Mouse (Mus musculus): ENCODE data around the gene Tmem114. TPM values are rescaled to one million over a fixed set of nuclear protein-coding genes. Genes with fewer than 3 reads are reported as not detected.
A peak's percentile ranks its signal among the peaks of the same experiment; 100 is the strongest.

Gene Tmem114
- 0.18 TPM in 1 of 2 replicates, not detected in the other for polyA plus RNA-seq (2015; fragmentation: Nextera tagmentation; extraction: Ambion mirVana)

GRCm38 (mm10) chr16:8424971-8425330, at the start of gene Tmem114:
TSS of gene Tmem114 (minus strand) at chr16:8425136.
- no peak for ATAC-seq (ENCODE audit: low FRiP score, low TSS enrichment)
- peak within 1 kb of the TSS; percentile 24 for H3K4me3 ChIP-seq (ENCODE audit: low read depth, low read length)
- TF ChIP-seq CTCF (IDR thresholded peaks at IDR 0.05; ENCODE audit: low read depth) (no peak), EP300 (optimal IDR thresholded peaks at IDR 0.05) (no peak)
- H3K9me3 ChIP-seq (ENCODE audit: control insufficient read depth, low read length), result no peaks in the 10 kb centered on the region
- no peak within 1 kb of the TSS for H3K9ac ChIP-seq (ENCODE audit: low read length)
- peak within 1 kb of the TSS; percentile 45 for H3K4me2 ChIP-seq (replicated peaks; ENCODE audit: low read depth)
- DNase-seq (ENCODE audit: low spot score), result peak; percentile 33
- peaks cover 5% of the 10 kb centered on the region; the same call in 1 of the 2 replicates for H3K27me3 ChIP-seq (ENCODE audit: control insufficient read depth, insufficient read depth, low read length)
- no peaks in the 10 kb centered on the region for H3K36me3 ChIP-seq (ENCODE audit: control insufficient read depth, insufficient read depth, low read length)
- H3K27ac ChIP-seq (replicated peaks), result no peak within 1 kb of the TSS
- under 1% methylated on average over 16 of the region's 16 CpGs for WGBS
- no peaks in the 10 kb centered on the region for H3K4me1 ChIP-seq (replicated peaks; ENCODE audit: control insufficient read depth, insufficient read depth)

GRCm38 (mm10) chr16:8470603-8471481, 45.9 kb upstream of the Tmem114 start, which contains the start of gene Mettl22:
TSS of gene Mettl22 (plus strand) at chr16:8470788.
- TF ChIP-seq EP300 (optimal IDR thresholded peaks at IDR 0.05), result no peak
- peak; percentile 48 for TF ChIP-seq CTCF (IDR thresholded peaks at IDR 0.05; ENCODE audit: low read depth)

DNA sequence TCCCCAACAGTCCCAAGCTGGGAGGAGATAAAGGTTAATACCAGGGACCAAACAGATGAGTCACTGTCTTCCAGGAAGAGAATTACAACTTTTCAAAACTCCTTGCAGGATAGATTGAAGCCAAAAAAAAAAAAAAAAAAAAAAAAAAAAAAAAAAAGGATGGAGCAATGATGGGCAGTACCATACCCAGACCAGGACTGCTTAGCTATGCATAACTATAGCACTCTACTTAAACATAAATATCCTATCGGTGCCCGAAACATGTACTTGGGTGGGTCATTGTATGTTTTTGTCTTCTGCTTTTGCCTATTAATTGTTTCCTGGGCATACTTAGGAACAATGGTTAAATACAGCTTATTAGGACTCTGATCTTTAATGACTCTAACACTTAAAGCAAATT, 45.2 kb upstream of the Tmem114 start:
- Histone ChIP-seq H3K4me3 (ENCODE audit: low read depth, low read length) (peak overlapping the region; percentile 68), H3K27ac (replicated peaks) (no peak overlapping the region), H3K4me1 (replicated peaks; ENCODE audit: control insufficient read depth, insufficient read depth) (no peaks in the 10 kb centered on the region), H3K9ac (ENCODE audit: low read length) (no peak overlapping the region), H3K27me3 (ENCODE audit: control insufficient read depth, insufficient read depth, low read length) (no peaks in the 10 kb centered on the region), H3K4me2 (replicated peaks; ENCODE audit: low read depth) (peak overlapping the region; percentile 84), H3K36me3 (ENCODE audit: control insufficient read depth, insufficient read depth, low read length) (no peaks in the 10 kb centered on the region), H3K9me3 (ENCODE audit: control insufficient read depth, low read length) (no peaks in the 10 kb centered on the region)
- ATAC-seq (ENCODE audit: low FRiP score, low TSS enrichment) (peak; percentile 27; the same call in 1 of the 2 replicates), DNase-seq (ENCODE audit: low spot score) (no peak)
- TF ChIP-seq CTCF (IDR thresholded peaks at IDR 0.05; ENCODE audit: low read depth), result no peak
- TF ChIP-seq EP300 (optimal IDR thresholded peaks at IDR 0.05), result no peak
- 73% methylated on average over 2 of the region's 2 CpGs for WGBS

More at GRCm38 (mm10) chr16:8470603-8471481, 45.9 kb upstream of the Tmem114 start, which contains the start of gene Mettl22:
- H3K4me3 ChIP-seq (ENCODE audit: low read depth, low read length), result peak within 1 kb of the TSS; percentile 68
- ATAC-seq (ENCODE audit: low FRiP score, low TSS enrichment) (peak; percentile 99), DNase-seq (ENCODE audit: low spot score) (peak; percentile 91)
- peak within 1 kb of the TSS; percentile 72 for H3K9ac ChIP-seq (ENCODE audit: low read length)
- no peaks in the 10 kb centered on the region for H3K36me3 ChIP-seq (ENCODE audit: control insufficient read depth, insufficient read depth, low read length)
- H3K9me3 ChIP-seq (ENCODE audit: control insufficient read depth, low read length), result no peaks in the 10 kb centered on the region
- peak within 1 kb of the TSS; percentile 86 for H3K27ac ChIP-seq (replicated peaks)
- H3K27me3 ChIP-seq (ENCODE audit: control insufficient read depth, insufficient read depth, low read length), result no peaks in the 10 kb centered on the region
- H3K4me2 ChIP-seq (replicated peaks; ENCODE audit: low read depth), result peak within 1 kb of the TSS; percentile 84
- no peaks in the 10 kb centered on the region for H3K4me1 ChIP-seq (replicated peaks; ENCODE audit: control insufficient read depth, insufficient read depth)
- WGBS, result under 1% methylated on average over 47 of the region's 48 CpGs

DNA sequence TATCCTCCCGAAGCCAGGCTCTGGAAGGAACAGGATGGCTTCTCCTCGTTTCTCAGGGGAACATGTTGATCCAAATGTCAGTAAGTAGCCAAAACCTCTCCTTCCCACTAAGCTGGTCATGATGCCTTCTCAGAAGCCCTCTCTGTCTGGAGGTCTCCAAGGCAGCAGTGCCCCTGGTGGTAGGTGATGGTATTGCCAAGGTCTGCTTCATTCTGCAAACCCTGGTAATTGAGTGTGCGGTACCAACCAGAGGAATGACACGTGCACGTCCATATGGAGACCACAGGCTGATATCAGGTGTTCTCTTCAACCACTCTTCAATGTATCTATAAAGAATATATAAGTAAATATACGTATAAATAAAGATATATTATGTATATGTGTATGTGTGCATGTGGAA, 34.2 kb upstream of the Tmem114 start:
- DNase-seq (ENCODE audit: low spot score) (peak; percentile 77), ATAC-seq (ENCODE audit: low FRiP score, low TSS enrichment) (no peak)
- H3K4me1 ChIP-seq (replicated peaks; ENCODE audit: control insufficient read depth, insufficient read depth), result no peaks in the 10 kb centered on the region
- H3K27ac ChIP-seq (replicated peaks), result no peak overlapping the region
- no peaks in the 10 kb centered on the region for H3K36me3 ChIP-seq (ENCODE audit: control insufficient read depth, insufficient read depth, low read length)
- whole genome bisulfite sequencing, result 31% methylated on average over 6 of the region's 6 CpGs
- TF ChIP-seq EP300 (optimal IDR thresholded peaks at IDR 0.05) (no peak), CTCF (IDR thresholded peaks at IDR 0.05; ENCODE audit: low read depth) (peak; percentile 90)
- H3K27me3 ChIP-seq (ENCODE audit: control insufficient read depth, insufficient read depth, low read length), result no peaks in the 10 kb centered on the region
- H3K4me2 ChIP-seq (replicated peaks; ENCODE audit: low read depth), result no peak overlapping the region
- no peak overlapping the region for H3K4me3 ChIP-seq (ENCODE audit: low read depth, low read length)
- H3K9me3 ChIP-seq (ENCODE audit: control insufficient read depth, low read length), result no peaks in the 10 kb centered on the region
- no peak overlapping the region for H3K9ac ChIP-seq (ENCODE audit: low read length)

GRCm38 (mm10) chr16:8458391-8458790, 33.5 kb upstream of the Tmem114 start:
- no peak overlapping the region for H3K9ac ChIP-seq (ENCODE audit: low read length)
- no peaks in the 10 kb centered on the region for H3K4me1 ChIP-seq (replicated peaks; ENCODE audit: control insufficient read depth, insufficient read depth)
- H3K27me3 ChIP-seq (ENCODE audit: control insufficient read depth, insufficient read depth, low read length), result no peaks in the 10 kb centered on the region
- DNase-seq (ENCODE audit: low spot score) (no peak), ATAC-seq (ENCODE audit: low FRiP score, low TSS enrichment) (no peak)
- no peaks in the 10 kb centered on the region for H3K36me3 ChIP-seq (ENCODE audit: control insufficient read depth, insufficient read depth, low read length)
- H3K9me3 ChIP-seq (ENCODE audit: control insufficient read depth, low read length), result no peaks in the 10 kb centered on the region
- no peak overlapping the region for H3K27ac ChIP-seq (replicated peaks)
- TF ChIP-seq CTCF (IDR thresholded peaks at IDR 0.05; ENCODE audit: low read depth) (no peak), EP300 (optimal IDR thresholded peaks at IDR 0.05) (no peak)
- H3K4me2 ChIP-seq (replicated peaks; ENCODE audit: low read depth), result no peak overlapping the region
- WGBS, result 85% methylated on average over 4 of the region's 4 CpGs
- no peak overlapping the region for H3K4me3 ChIP-seq (ENCODE audit: low read depth, low read length)

GRCm38 (mm10) chr16:8455221-8455620, 30.3 kb upstream of the Tmem114 start:
- Histone ChIP-seq H3K27me3 (ENCODE audit: control insufficient read depth, insufficient read depth, low read length) (no peaks in the 10 kb centered on the region), H3K9me3 (ENCODE audit: control insufficient read depth, low read length) (no peaks in the 10 kb centered on the region), H3K36me3 (ENCODE audit: control insufficient read depth, insufficient read depth, low read length) (no peaks in the 10 kb centered on the region), H3K4me3 (ENCODE audit: low read depth, low read length) (no peak overlapping the region), H3K9ac (ENCODE audit: low read length) (no peak overlapping the region), H3K4me2 (replicated peaks; ENCODE audit: low read depth) (no peak overlapping the region), H3K27ac (replicated peaks) (no peak overlapping the region), H3K4me1 (replicated peaks; ENCODE audit: control insufficient read depth, insufficient read depth) (no peaks in the 10 kb centered on the region)
- ATAC-seq (ENCODE audit: low FRiP score, low TSS enrichment) (no peak), DNase-seq (ENCODE audit: low spot score) (no peak)
- TF ChIP-seq CTCF (IDR thresholded peaks at IDR 0.05; ENCODE audit: low read depth) (no peak), EP300 (optimal IDR thresholded peaks at IDR 0.05) (no peak)
- 52% methylated on average over 2 of the region's 2 CpGs for WGBS

All from stomach, postnatal 0 days (tissue).